Mouse (Mus musculus): ENCODE measurements around the gene Pde4a.

- TF ChIP-seq POLR2A (IDR thresholded peaks at IDR 0.05; ENCODE audit: extremely low read depth, insufficient read depth, low read length): no peak
- TF ChIP-seq CTCF (IDR thresholded peaks at IDR 0.05; ENCODE audit: extremely low read depth, insufficient read depth, low read length): no peak
Observed at GRCm38 (mm10) chr9:21134595-21135328, 30.8 kb upstream of the Pde4a start.
